Comparison of ENCODE assay signal across 17 mouse cellular contexts in genomic region chr9:66331548-66331947, GRCm38 (mm10).
"Had no signal": no experiment of that assay in that cellular context is flagged by ENCODE, and none has a peak within 500 bp of the region (broad histone marks: within the 10 kb centered on the region; RNA-seq: fewer than 3 reads in every experiment).

No protein-coding gene starts in this region.

- H3K27me3 ChIP-seq: limb, embryonic 13.5 days; limb, embryonic 15.5 days; midbrain, embryonic 13.5 days; midbrain, embryonic 15.5 days; neural tube, embryonic 12.5 days; stomach, embryonic 15.5 days had no signal

- H3K4me2 ChIP-seq: limb, embryonic 13.5 days; limb, embryonic 15.5 days; lung, embryonic 14.5 days; midbrain, embryonic 11.5 days; midbrain, embryonic 13.5 days; midbrain, embryonic 15.5 days; neural tube, embryonic 12.5 days; stomach, embryonic 15.5 days had no signal

- H3K9me3 ChIP-seq: limb, embryonic 13.5 days; limb, embryonic 15.5 days; midbrain, embryonic 13.5 days; midbrain, embryonic 15.5 days; neural tube, embryonic 12.5 days; stomach, embryonic 15.5 days had no signal

- DNase-seq: lung, embryonic 14.5 days; lung, postnatal 14 days; lung, postnatal 36 days; right cerebral cortex, postnatal 14 days; thymus, adult 18-20 months; thymus, postnatal 14 days; thymus, postnatal 4 days had no signal

- H3K9ac ChIP-seq: limb, embryonic 13.5 days; limb, embryonic 15.5 days; liver, embryonic 14.5 days; lung, embryonic 14.5 days; midbrain, embryonic 13.5 days; midbrain, embryonic 15.5 days; neural tube, embryonic 12.5 days; stomach, embryonic 15.5 days had no signal

- H3K4me3 ChIP-seq: limb, embryonic 13.5 days; limb, embryonic 15.5 days; megakaryocyte, embryonic 14.5 days; midbrain, embryonic 13.5 days; midbrain, embryonic 15.5 days; neural tube, embryonic 12.5 days; stomach, embryonic 15.5 days had no signal

- H3K27ac ChIP-seq: limb, embryonic 13.5 days; limb, embryonic 15.5 days; liver, embryonic 14.5 days; macrophage; midbrain, embryonic 13.5 days; midbrain, embryonic 15.5 days; neural tube, embryonic 12.5 days; stomach, embryonic 15.5 days had no signal

- ATAC-seq: midbrain, embryonic 13.5 days; midbrain, embryonic 15.5 days had no signal

- H3K36me3 ChIP-seq: limb, embryonic 13.5 days; limb, embryonic 15.5 days; midbrain, embryonic 13.5 days; midbrain, embryonic 15.5 days; neural tube, embryonic 12.5 days; stomach, embryonic 15.5 days had no signal

- H3K4me1 ChIP-seq: limb, embryonic 15.5 days; midbrain, embryonic 13.5 days; midbrain, embryonic 15.5 days; neural tube, embryonic 12.5 days; stomach, embryonic 15.5 days had no signal
